Mouse (Mus musculus): ENCODE measurements around the gene Naglu. TPM values are rescaled to one million over a fixed set of nuclear protein-coding genes. Genes with fewer than 3 reads are reported as not detected.

Gene Naglu
- 6.9 and 7.8 TPM in 2 replicates for polyA plus RNA-seq (2014; fragmentation: Nextera tagmentation; extraction: Ambion mirVana)

- Histone ChIP-seq H3K36me3 (ENCODE audit: control insufficient read depth, insufficient read depth, low read length) (no peaks in the 10 kb centered on the region), H3K4me1 (replicated peaks; ENCODE audit: control insufficient read depth, insufficient read depth, low read length) (0 out of 2 replicates have a peak, but pooled peaks cover 3% of the 10 kb centered on the region), H3K27me3 (ENCODE audit: control insufficient read depth, insufficient read depth, low read length) (peaks cover 9% of the 10 kb centered on the region), H3K4me2 (ENCODE audit: low read depth, low read length, severe bottlenecking) (peak within 1 kb of the TSS; percentile 98), H3K9ac (ENCODE audit: low read length) (peak within 1 kb of the TSS; percentile 80), H3K4me3 (ENCODE audit: low read depth, low read length) (peak within 1 kb of the TSS; percentile 76), H3K9me3 (ENCODE audit: control insufficient read depth, low read length) (no peaks in the 10 kb centered on the region), H3K27ac (ENCODE audit: low read depth, low read length) (no peak within 1 kb of the TSS)
- 5% methylated on average over 35 of the region's 35 CpGs for WGBS
- DNase-seq (ENCODE audit: low spot score) (peak; percentile 95), ATAC-seq (replicated peaks; ENCODE audit: low FRiP score) (peak; percentile 89)
Measured at GRCm38 (mm10) chr11:101069391-101070188, at the start of gene Naglu. TSS of gene Naglu (plus strand) at chr11:101070012.

- Histone ChIP-seq H3K9ac (ENCODE audit: low read length) (no peak overlapping the region), H3K4me1 (replicated peaks; ENCODE audit: control insufficient read depth, insufficient read depth, low read length) (no peaks in the 10 kb centered on the region), H3K27me3 (ENCODE audit: control insufficient read depth, insufficient read depth, low read length) (no peaks in the 10 kb centered on the region), H3K36me3 (ENCODE audit: control insufficient read depth, insufficient read depth, low read length) (peaks cover 3% of the 10 kb centered on the region; the same call in 1 of the 2 replicates), H3K27ac (ENCODE audit: low read depth, low read length) (no peak overlapping the region), H3K4me3 (ENCODE audit: low read depth, low read length) (no peak overlapping the region), H3K4me2 (ENCODE audit: low read depth, low read length, severe bottlenecking) (no peak overlapping the region), H3K9me3 (ENCODE audit: control insufficient read depth, low read length) (no peaks in the 10 kb centered on the region)
- DNase-seq (ENCODE audit: low spot score) = no peak
- no peak for ATAC-seq (replicated peaks; ENCODE audit: low FRiP score)
- 90% methylated on average over 12 of the region's 12 CpGs for WGBS
Measured at GRCm38 (mm10) chr11:101023371-101023770, 46.4 kb upstream of the Naglu start.

- 92% methylated on average over 4 of the region's 4 CpGs for WGBS
- no peak for ATAC-seq (replicated peaks; ENCODE audit: low FRiP score)
Measured at GRCm38 (mm10) chr11:101024001-101024400, 45.8 kb upstream of the Naglu start.

GRCm38 (mm10) chr11:101027121-101027520 lies 42.7 kb upstream of the Naglu start:
- 92% methylated on average over 11 of the region's 11 CpGs for WGBS
- H3K27me3 ChIP-seq (ENCODE audit: control insufficient read depth, insufficient read depth, low read length) = no peaks in the 10 kb centered on the region
- H3K9me3 ChIP-seq (ENCODE audit: control insufficient read depth, low read length) = no peaks in the 10 kb centered on the region
- DNase-seq (ENCODE audit: low spot score) = no peak
- H3K36me3 ChIP-seq (ENCODE audit: control insufficient read depth, insufficient read depth, low read length) = peaks cover under 1% of the 10 kb centered on the region; the same call in 1 of the 2 replicates
- no peak overlapping the region for H3K4me3 ChIP-seq (ENCODE audit: low read depth, low read length)
- H3K27ac ChIP-seq (ENCODE audit: low read depth, low read length) = no peak overlapping the region
- H3K4me1 ChIP-seq (replicated peaks; ENCODE audit: control insufficient read depth, insufficient read depth, low read length) = no peaks in the 10 kb centered on the region
- H3K4me2 ChIP-seq (ENCODE audit: low read depth, low read length, severe bottlenecking) = no peak overlapping the region
- no peak overlapping the region for H3K9ac ChIP-seq (ENCODE audit: low read length)
- ATAC-seq (replicated peaks; ENCODE audit: low FRiP score) = no peak

More at GRCm38 (mm10) chr11:101024001-101024400, 45.8 kb upstream of the Naglu start:
- Histone ChIP-seq H3K9me3 (ENCODE audit: control insufficient read depth, low read length) (no peaks in the 10 kb centered on the region), H3K27me3 (ENCODE audit: control insufficient read depth, insufficient read depth, low read length) (no peaks in the 10 kb centered on the region), H3K9ac (ENCODE audit: low read length) (no peak overlapping the region), H3K4me3 (ENCODE audit: low read depth, low read length) (no peak overlapping the region), H3K4me2 (ENCODE audit: low read depth, low read length, severe bottlenecking) (no peak overlapping the region), H3K36me3 (ENCODE audit: control insufficient read depth, insufficient read depth, low read length) (peaks cover 3% of the 10 kb centered on the region; the same call in 1 of the 2 replicates), H3K27ac (ENCODE audit: low read depth, low read length) (no peak overlapping the region), H3K4me1 (replicated peaks; ENCODE audit: control insufficient read depth, insufficient read depth, low read length) (no peaks in the 10 kb centered on the region)
- DNase-seq (ENCODE audit: low spot score) = no peak

- no peak for DNase-seq (ENCODE audit: low spot score)
- no peaks in the 10 kb centered on the region; the same call in 1 of the 2 replicates for H3K36me3 ChIP-seq (ENCODE audit: control insufficient read depth, insufficient read depth, low read length)
- no peaks in the 10 kb centered on the region for H3K4me1 ChIP-seq (replicated peaks; ENCODE audit: control insufficient read depth, insufficient read depth, low read length)
- H3K27me3 ChIP-seq (ENCODE audit: control insufficient read depth, insufficient read depth, low read length) = no peaks in the 10 kb centered on the region
- H3K27ac ChIP-seq (ENCODE audit: low read depth, low read length) = no peak overlapping the region
- H3K4me3 ChIP-seq (ENCODE audit: low read depth, low read length) = no peak overlapping the region
- ATAC-seq (replicated peaks; ENCODE audit: low FRiP score) = no peak
- no peak overlapping the region for H3K4me2 ChIP-seq (ENCODE audit: low read depth, low read length, severe bottlenecking)
- H3K9me3 ChIP-seq (ENCODE audit: control insufficient read depth, low read length) = no peaks in the 10 kb centered on the region
- H3K9ac ChIP-seq (ENCODE audit: low read length) = no peak overlapping the region
- 91% methylated on average over 8 of the region's 8 CpGs for WGBS
Measured at GRCm38 (mm10) chr11:101029320-101029719, 40.5 kb upstream of the Naglu start.

- Histone ChIP-seq H3K36me3 (ENCODE audit: control insufficient read depth, insufficient read depth, low read length) (no peaks in the 10 kb centered on the region; the same call in 1 of the 2 replicates), H3K4me1 (replicated peaks; ENCODE audit: control insufficient read depth, insufficient read depth, low read length) (no peaks in the 10 kb centered on the region), H3K4me3 (ENCODE audit: low read depth, low read length) (no peak overlapping the region), H3K27ac (ENCODE audit: low read depth, low read length) (no peak overlapping the region), H3K4me2 (ENCODE audit: low read depth, low read length, severe bottlenecking) (no peak overlapping the region), H3K9ac (ENCODE audit: low read length) (no peak overlapping the region), H3K9me3 (ENCODE audit: control insufficient read depth, low read length) (no peaks in the 10 kb centered on the region), H3K27me3 (ENCODE audit: control insufficient read depth, insufficient read depth, low read length) (no peaks in the 10 kb centered on the region)
- WGBS = 87% methylated on average over 10 of the region's 10 CpGs
- ATAC-seq (replicated peaks; ENCODE audit: low FRiP score) (no peak), DNase-seq (ENCODE audit: low spot score) (no peak)
Measured at GRCm38 (mm10) chr11:101030136-101030807, 39.5 kb upstream of the Naglu start.

GRCm38 (mm10) chr11:101030808-101031156 lies 39.0 kb upstream of the Naglu start:
- WGBS = 88% methylated on average over 4 of the region's 4 CpGs
- no peak for ATAC-seq (replicated peaks; ENCODE audit: low FRiP score)
- no peak for DNase-seq (ENCODE audit: low spot score)
- no peak overlapping the region for H3K27ac ChIP-seq (ENCODE audit: low read depth, low read length)
- H3K4me1 ChIP-seq (replicated peaks; ENCODE audit: control insufficient read depth, insufficient read depth, low read length) = no peaks in the 10 kb centered on the region
- no peaks in the 10 kb centered on the region for H3K9me3 ChIP-seq (ENCODE audit: control insufficient read depth, low read length)
- H3K36me3 ChIP-seq (ENCODE audit: control insufficient read depth, insufficient read depth, low read length) = no peaks in the 10 kb centered on the region; the same call in 1 of the 2 replicates
- H3K9ac ChIP-seq (ENCODE audit: low read length) = no peak overlapping the region
- H3K4me2 ChIP-seq (ENCODE audit: low read depth, low read length, severe bottlenecking) = no peak overlapping the region
- H3K27me3 ChIP-seq (ENCODE audit: control insufficient read depth, insufficient read depth, low read length) = no peaks in the 10 kb centered on the region
- H3K4me3 ChIP-seq (ENCODE audit: low read depth, low read length) = no peak overlapping the region

GRCm38 (mm10) chr11:101031470-101031869 lies 38.3 kb upstream of the Naglu start:
- no peaks in the 10 kb centered on the region for H3K4me1 ChIP-seq (replicated peaks; ENCODE audit: control insufficient read depth, insufficient read depth, low read length)
- H3K36me3 ChIP-seq (ENCODE audit: control insufficient read depth, insufficient read depth, low read length) = no peaks in the 10 kb centered on the region; the same call in 1 of the 2 replicates
- ATAC-seq (replicated peaks; ENCODE audit: low FRiP score) (no peak), DNase-seq (ENCODE audit: low spot score) (no peak)
- no peak overlapping the region for H3K4me2 ChIP-seq (ENCODE audit: low read depth, low read length, severe bottlenecking)
- H3K9ac ChIP-seq (ENCODE audit: low read length) = no peak overlapping the region
- WGBS = 93% methylated on average over 1 of the region's 1 CpGs
- H3K4me3 ChIP-seq (ENCODE audit: low read depth, low read length) = no peak overlapping the region
- no peak overlapping the region for H3K27ac ChIP-seq (ENCODE audit: low read depth, low read length)
- no peaks in the 10 kb centered on the region for H3K9me3 ChIP-seq (ENCODE audit: control insufficient read depth, low read length)
- no peaks in the 10 kb centered on the region for H3K27me3 ChIP-seq (ENCODE audit: control insufficient read depth, insufficient read depth, low read length)

Data from forebrain, embryonic 11.5 days (tissue).